Mouse (Mus musculus): Measurements from ENCODE around the gene Slc38a7. TPM values are rescaled to one million over a fixed set of nuclear protein-coding genes. Genes with fewer than 3 reads are reported as not detected.

The Slc38a7 gene
- polyA plus RNA-seq (2012; rRNA removed) (5.5 and 5.6 TPM in 2 replicates), polyA plus RNA-seq (2014; fragmentation: Nextera tagmentation; extraction: Ambion mirVana) (6.7 and 7.5 TPM in 2 replicates)

DNA sequence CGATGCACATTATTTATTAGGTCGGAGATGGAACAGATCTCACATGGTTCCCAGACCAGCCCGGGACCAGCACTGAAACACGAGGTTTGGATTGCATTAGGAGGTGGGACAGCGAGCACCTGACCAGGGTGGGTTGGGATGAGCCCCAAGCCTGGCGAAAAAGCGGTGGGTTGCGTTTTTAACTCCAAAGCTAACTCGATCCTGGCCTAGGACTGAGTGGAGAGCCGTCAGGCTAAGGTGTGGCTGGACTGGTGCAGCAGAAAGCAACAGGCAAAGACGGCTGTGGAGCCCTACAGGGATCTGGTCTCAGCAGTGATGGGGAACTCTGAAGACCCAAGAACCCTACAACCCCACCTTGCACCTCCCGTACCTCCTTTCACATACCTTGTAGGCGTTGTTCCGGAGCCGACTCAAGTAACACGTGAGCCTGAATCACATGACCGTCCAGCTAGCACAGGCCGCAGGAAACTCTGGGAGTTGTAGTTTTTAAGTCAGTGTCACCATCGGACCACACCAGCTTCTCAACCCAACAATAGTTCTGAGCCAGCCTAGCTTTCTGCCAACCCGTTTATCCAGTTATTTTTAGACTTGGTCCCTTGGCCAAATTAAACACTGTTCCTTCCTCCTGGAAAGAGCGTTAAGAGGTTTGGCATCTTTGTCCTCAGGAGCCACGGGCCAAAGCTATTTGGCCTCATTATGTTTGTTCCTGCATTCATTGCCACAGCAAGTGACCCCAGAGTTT is at the start of gene Slc38a7:
Gene Slc38a7, minus strand, starts transcription at position 438 of the 742 bp plus-strand sequence.
- WGBS (ENCODE audit: insufficient replicate concordance): 15% methylated on average over 22 of the region's 22 CpGs
- Histone ChIP-seq H3K27me3 (ENCODE audit: control insufficient read depth, insufficient read depth, low read length) (no peaks in the 10 kb centered on the region), H3K4me2 (ENCODE audit: low read depth) (peak within 1 kb of the TSS; percentile 81), H3K9me3 (ENCODE audit: control insufficient read depth, low read length) (no peaks in the 10 kb centered on the region), H3K4me1 (replicated peaks; ENCODE audit: control insufficient read depth in 2 of 2, insufficient read depth in 2 of 2, low read length in 1 of 2) (peaks cover 6 to 10% of the 10 kb centered on the region in 2 experiments), H3K4me3 (ENCODE audit: insufficient read depth in 1 of 2, low read depth in 2 of 2, low read length in 2 of 2) (peak within 1 kb of the TSS; percentile 64 to 93), H3K9ac (replicated peaks) (peak within 1 kb of the TSS; percentile 60), H3K27ac (no peak within 1 kb of the TSS; the same call in none of the 2 replicates), H3K36me3 (replicated peaks; ENCODE audit: control insufficient read depth, insufficient read depth, low read depth) (no peaks in the 10 kb centered on the region)
- TF ChIP-seq EP300 (IDR thresholded peaks at IDR 0.05; ENCODE audit: low read depth) (no peak), CTCF (IDR thresholded peaks at IDR 0.05; ENCODE audit: low read depth) (no peak)
- ATAC-seq (ENCODE audit: insufficient read depth): peak; percentile 80
- peak; percentile 64 to 75 (median 65) for DNase-seq (ENCODE audit: low read depth in 3 of 3, low spot score in 3 of 3)

DNA sequence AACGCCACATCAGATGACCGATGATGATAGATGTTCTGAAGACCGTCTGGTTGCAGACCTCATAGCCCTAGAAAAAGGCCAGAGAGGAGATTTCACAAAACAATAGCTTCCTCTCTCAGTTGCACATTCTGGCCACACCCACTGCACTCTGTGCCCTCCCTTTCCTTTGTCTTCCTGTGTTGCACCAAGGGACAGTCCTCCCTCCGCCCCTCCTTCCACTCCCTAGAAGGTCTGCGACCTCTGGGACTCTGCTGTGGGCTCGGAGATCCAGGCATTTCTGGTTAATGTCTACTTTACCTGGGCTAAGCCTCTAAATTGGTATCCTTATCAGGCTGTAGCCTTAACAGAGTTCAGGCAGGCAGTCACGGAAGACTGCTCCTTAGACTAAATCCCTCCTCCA is 48.5 kb upstream of the Slc38a7 start:
- TF ChIP-seq CTCF (IDR thresholded peaks at IDR 0.05; ENCODE audit: low read depth): no peak
- no peak for ATAC-seq (ENCODE audit: insufficient read depth)
- Histone ChIP-seq H3K9me3 (ENCODE audit: control insufficient read depth, low read length) (no peaks in the 10 kb centered on the region), H3K36me3 (replicated peaks; ENCODE audit: control insufficient read depth, insufficient read depth, low read depth) (no peaks in the 10 kb centered on the region), H3K27ac (no peak overlapping the region), H3K4me2 (ENCODE audit: low read depth) (no peak overlapping the region), H3K27me3 (ENCODE audit: control insufficient read depth, insufficient read depth, low read length) (no peaks in the 10 kb centered on the region), H3K4me1 (replicated peaks; ENCODE audit: control insufficient read depth in 2 of 2, insufficient read depth in 2 of 2, low read length in 1 of 2) (peaks cover 0 to 3% of the 10 kb centered on the region in 2 experiments; a peak in 1 of 4 replicates), H3K4me3 (ENCODE audit: insufficient read depth in 1 of 2, low read depth in 2 of 2, low read length in 2 of 2) (no peak overlapping the region), H3K9ac (replicated peaks) (no peak overlapping the region)
- WGBS (ENCODE audit: insufficient replicate concordance): 39% methylated on average over 7 of the region's 7 CpGs
- DNase-seq (ENCODE audit: low read depth in 3 of 3, low spot score in 3 of 3): no peak

DNA sequence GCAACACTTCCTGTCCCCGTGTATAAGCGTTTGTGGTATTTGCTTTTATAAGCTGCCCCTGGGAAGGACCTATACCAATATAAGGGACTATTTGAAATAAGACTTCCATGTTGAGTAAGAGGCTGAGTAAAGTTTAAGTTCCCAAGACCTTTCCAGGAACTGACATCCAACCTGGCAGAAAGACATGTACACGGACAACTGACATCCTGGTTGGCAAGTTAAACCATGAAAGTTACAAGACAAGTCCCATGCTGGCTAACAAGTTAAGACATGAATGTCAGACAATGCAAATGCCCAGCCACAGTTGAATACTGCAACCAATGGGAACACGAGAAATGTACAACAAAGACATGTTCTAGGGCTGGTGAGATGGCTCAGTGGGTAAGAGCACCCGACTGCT is 40.4 kb upstream of the Slc38a7 start:
- no peaks in the 10 kb centered on the region for H3K4me1 ChIP-seq (replicated peaks; ENCODE audit: control insufficient read depth in 2 of 2, insufficient read depth in 2 of 2, low read length in 1 of 2)
- WGBS (ENCODE audit: insufficient replicate concordance): 64% methylated on average over 5 of the region's 5 CpGs

DNA sequence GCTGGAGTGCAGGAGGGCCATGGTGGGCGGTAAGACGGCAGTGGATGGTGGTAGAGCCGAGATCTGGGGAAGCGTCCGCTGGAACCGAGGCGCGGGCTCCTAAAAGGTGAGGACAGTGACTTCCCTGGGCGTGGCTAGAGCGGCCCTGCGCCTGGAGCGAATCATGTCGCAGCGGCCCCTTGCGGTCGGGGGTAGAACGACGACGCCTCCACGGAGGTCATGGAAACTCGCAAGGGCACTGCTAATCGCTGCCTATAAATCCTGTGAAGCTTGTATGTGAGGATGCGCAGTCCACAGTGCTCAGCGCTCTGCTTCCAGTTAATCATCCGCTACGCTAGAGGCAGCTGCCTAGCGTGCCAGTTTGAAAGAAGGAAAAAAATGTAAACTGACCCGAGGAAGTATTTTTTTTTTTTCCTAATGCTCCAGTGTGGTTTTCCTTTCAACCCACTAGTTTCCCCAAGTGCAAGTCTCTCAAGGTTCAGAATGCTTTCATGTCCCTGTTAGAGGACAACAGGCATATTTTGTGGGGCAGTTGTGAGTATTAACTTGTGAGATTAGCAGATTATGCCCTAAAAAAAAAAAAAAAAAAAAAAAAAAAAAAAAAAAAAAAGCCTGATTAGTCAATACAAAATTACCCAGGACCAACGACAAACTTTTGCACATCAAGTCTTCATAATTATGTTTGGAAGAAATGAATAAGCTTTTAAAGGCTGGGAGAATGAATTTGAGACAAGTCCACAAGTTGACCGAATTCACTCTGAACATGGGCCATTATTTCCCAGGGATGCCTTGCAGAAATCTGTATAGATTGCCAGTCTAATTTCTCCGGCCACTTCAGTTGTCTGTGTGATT is 35.2 kb upstream of the Slc38a7 start, which contains the start of gene Got2:
Gene Got2, minus strand, starts transcription at position 263 of the 852 bp plus-strand sequence.
- H3K27ac ChIP-seq: peak within 1 kb of the TSS; percentile 52
- H3K36me3 ChIP-seq (replicated peaks; ENCODE audit: control insufficient read depth, insufficient read depth, low read depth): no peaks in the 10 kb centered on the region
- WGBS (ENCODE audit: insufficient replicate concordance): 5% methylated on average over 31 of the region's 31 CpGs
- ATAC-seq (ENCODE audit: insufficient read depth) (peak; percentile 84), DNase-seq (ENCODE audit: low read depth in 3 of 3, low spot score in 3 of 3) (peak; percentile 81 to 86 (median 81))
- H3K9ac ChIP-seq (replicated peaks): peak within 1 kb of the TSS; percentile 83
- TF ChIP-seq EP300 (IDR thresholded peaks at IDR 0.05; ENCODE audit: low read depth) (no peak), CTCF (IDR thresholded peaks at IDR 0.05; ENCODE audit: low read depth) (peak; percentile 98)
- peak within 1 kb of the TSS; percentile 98 for H3K4me2 ChIP-seq (ENCODE audit: low read depth)
- H3K27me3 ChIP-seq (ENCODE audit: control insufficient read depth, insufficient read depth, low read length): no peaks in the 10 kb centered on the region
- no peaks in the 10 kb centered on the region for H3K9me3 ChIP-seq (ENCODE audit: control insufficient read depth, low read length)
- H3K4me1 ChIP-seq (replicated peaks; ENCODE audit: control insufficient read depth in 2 of 2, insufficient read depth in 2 of 2, low read length in 1 of 2): peaks cover 0 to 14% of the 10 kb centered on the region in 2 experiments; a peak in 3 of 4 replicates
- peak within 1 kb of the TSS; percentile 76 to 95 for H3K4me3 ChIP-seq (ENCODE audit: insufficient read depth in 1 of 2, low read depth in 2 of 2, low read length in 2 of 2)

More for the DNA sequence above, 40.4 kb upstream of the Slc38a7 start:
- Histone ChIP-seq H3K4me3 (ENCODE audit: insufficient read depth in 1 of 2, low read depth in 2 of 2, low read length in 2 of 2) (no peak overlapping the region), H3K9me3 (ENCODE audit: control insufficient read depth, low read length) (no peaks in the 10 kb centered on the region), H3K27ac (no peak overlapping the region), H3K27me3 (ENCODE audit: control insufficient read depth, insufficient read depth, low read length) (no peaks in the 10 kb centered on the region), H3K36me3 (replicated peaks; ENCODE audit: control insufficient read depth, insufficient read depth, low read depth) (no peaks in the 10 kb centered on the region), H3K9ac (replicated peaks) (no peak overlapping the region), H3K4me2 (ENCODE audit: low read depth) (no peak overlapping the region)
- DNase-seq (ENCODE audit: low read depth in 3 of 3, low spot score in 3 of 3) (no peak), ATAC-seq (ENCODE audit: insufficient read depth) (no peak)
- TF ChIP-seq EP300 (IDR thresholded peaks at IDR 0.05; ENCODE audit: low read depth): no peak
- no peak for TF ChIP-seq CTCF (IDR thresholded peaks at IDR 0.05; ENCODE audit: low read depth)

Data from liver, embryonic 14.5 days (tissue).